Mouse (Mus musculus) liver, embryonic 16.5 days (tissue): ENCODE results near the gene Rin2. TPM values are rescaled to one million over a fixed set of nuclear protein-coding genes. Genes with fewer than 3 reads are reported as not detected.

ENCODE experiments used
- ATAC-seq: fragments of 200-750 bp; cut with Nextera tagmentation; 2 replicates; pipeline ENCODE4 v1.8.0; 2017; ENCODE audit warnings: low read depth, mild to moderate bottlenecking, moderate number of reproducible peaks, moderate library complexity
- H3K27ac ChIP-seq: fragments of 300-500 bp; sonication (generic); 2 replicates; pipeline ENCODE4 v1.5.1; 2014; ENCODE audit warnings: mild to moderate bottlenecking, low read length
- H3K27me3 ChIP-seq: fragments of 300-500 bp; sonication (generic); 2 replicates; pipeline ENCODE4 v1.6.1; 2014; ENCODE audit warnings: low read depth, low read length, mixed read lengths; ENCODE audit not compliant: control insufficient read depth, insufficient read depth
- H3K36me3 ChIP-seq: fragments of 300-500 bp; sonication (generic); 2 replicates; pipeline ENCODE4 v1.6.1; 2014; ENCODE audit warnings: mild to moderate bottlenecking; ENCODE audit not compliant: control insufficient read depth, insufficient read depth
- H3K4me1 ChIP-seq: fragments of 300-500 bp; sonication (generic); 2 replicates; pipeline ENCODE4 v1.6.1; 2014; ENCODE audit warnings: low read depth, low read length, mixed read lengths; ENCODE audit not compliant: control insufficient read depth
- H3K4me2 ChIP-seq: fragments of 300-500 bp; sonication (generic); 2 replicates; pipeline ENCODE4 v1.6.1; 2014; ENCODE audit warnings: low read depth, low read length, mixed read lengths
- H3K4me3 ChIP-seq: fragments of 300-500 bp; sonication (generic); 2 replicates; pipeline ENCODE4 v1.5.1; 2014; ENCODE audit warnings: low read depth, mild to moderate bottlenecking, low read length
- H3K9ac ChIP-seq: fragments of 300-500 bp; sonication (generic); 2 replicates; pipeline ENCODE4 v1.6.1; 2014; ENCODE audit warnings: low read depth, low read length
- H3K9me3 ChIP-seq: fragments of 300-500 bp; sonication (generic); replicated peaks from 2 replicates; pipeline ENCODE4 v1.6.1; 2016; ENCODE audit warnings: low read length; ENCODE audit not compliant: control insufficient read depth
- WGBS: fragments of 180-500 bp; shearing (Covaris S2); extraction: QIAGEN DNeasy Blood & Tissue Kit; methylation state at CpG from one replicate; pipeline ENCODE4 v1.1.7; 2014; ENCODE audit not compliant: insufficient replicate concordance; 5-methylcytosine and 5-hydroxymethylcytosine counted together
- polyA plus RNA-seq: library from polyadenylated mRNA; unstranded; fragments of >200 nt; fragmentation: Nextera tagmentation; extraction: Ambion mirVana; gene quantifications from 2 replicates; pipeline ENCODE4 v1.2.1, GENCODE M21; 2015

Rin2 gene
- polyA plus RNA-seq, 1 experiment from 2014 or later = 2.6 TPM

DNA sequence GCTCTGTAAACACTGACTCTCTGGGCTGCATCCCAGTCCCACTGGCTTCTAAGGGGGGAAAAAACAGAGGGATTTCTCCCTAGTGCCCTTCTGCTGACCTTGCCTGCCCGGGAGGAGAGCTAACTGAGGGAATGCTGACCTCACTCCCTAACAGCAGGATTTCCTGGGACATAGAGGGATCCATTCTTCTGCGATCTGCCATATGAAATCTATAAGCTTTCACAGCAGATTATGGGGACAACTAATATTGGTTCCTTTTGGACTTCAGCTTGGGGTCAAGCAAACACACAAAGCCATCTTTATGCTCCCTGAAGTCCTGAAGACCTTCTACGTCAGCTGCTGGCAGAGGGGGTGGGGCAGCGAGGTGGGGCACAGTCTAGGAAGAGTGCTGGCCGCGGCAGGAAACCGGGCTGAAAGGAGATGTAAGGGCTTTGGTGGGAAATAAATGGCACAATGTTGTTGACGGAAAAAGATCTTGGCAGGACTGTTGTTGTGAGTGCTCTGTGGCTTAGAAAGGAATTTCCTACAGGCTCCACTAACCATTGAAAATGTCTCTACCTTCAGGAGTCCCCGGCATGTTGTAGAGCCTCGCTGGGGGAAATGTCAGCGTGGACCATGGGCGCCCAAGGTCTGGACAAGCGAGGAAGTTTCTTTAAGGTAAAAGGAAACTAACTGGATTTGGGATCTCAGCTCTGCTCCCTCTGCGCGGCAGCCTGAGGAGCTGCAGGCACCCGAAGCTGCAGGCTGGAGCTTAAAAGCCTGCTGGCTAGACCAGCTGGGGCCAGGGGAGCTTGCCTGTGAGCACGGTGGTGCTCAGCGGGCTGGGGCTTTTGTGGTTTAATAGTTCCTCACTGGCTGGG, 111.0 kb downstream of the Rin2 start:
- Histone ChIP-seq H3K9me3 (no peaks in the 10 kb centered on the region), H3K9ac (no peak overlapping the region), H3K4me2 (peak overlapping the region; percentile 28), H3K27me3 (no peaks in the 10 kb centered on the region), H3K4me3 (peak overlapping the region; percentile 9), H3K4me1 (0 out of 2 replicates have a peak, but pooled peaks cover 3% of the 10 kb centered on the region), H3K36me3 (no peaks in the 10 kb centered on the region), H3K27ac (no peak overlapping the region)
- WGBS = under 1% methylated on average over 18 of the region's 18 CpGs
- no peak for ATAC-seq

DNA sequence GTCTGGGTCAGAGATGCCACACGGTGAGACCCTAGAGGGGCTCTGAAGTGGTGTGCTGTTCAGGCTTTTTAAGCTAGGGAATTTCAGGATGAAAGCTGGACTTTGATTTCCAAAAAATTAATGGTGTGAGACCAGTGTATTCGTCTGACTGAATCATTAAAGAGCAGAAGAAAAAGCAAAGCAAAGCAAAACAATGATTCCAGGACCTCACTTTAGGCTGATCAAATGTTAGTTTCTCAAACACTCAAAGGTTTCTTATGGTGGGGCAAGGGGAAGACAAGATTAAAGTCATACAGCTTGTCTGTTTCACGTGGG, 111.6 kb downstream of the Rin2 start:
- Histone ChIP-seq H3K36me3 (no peaks in the 10 kb centered on the region), H3K9ac (no peak overlapping the region), H3K4me3 (no peak overlapping the region), H3K9me3 (no peaks in the 10 kb centered on the region), H3K4me1 (0 out of 2 replicates have a peak, but pooled peaks cover 3% of the 10 kb centered on the region), H3K27me3 (no peaks in the 10 kb centered on the region), H3K27ac (no peak overlapping the region), H3K4me2 (peak overlapping the region; percentile 28)
- no peak for ATAC-seq
- WGBS = 7% methylated on average over 3 of the region's 3 CpGs

DNA sequence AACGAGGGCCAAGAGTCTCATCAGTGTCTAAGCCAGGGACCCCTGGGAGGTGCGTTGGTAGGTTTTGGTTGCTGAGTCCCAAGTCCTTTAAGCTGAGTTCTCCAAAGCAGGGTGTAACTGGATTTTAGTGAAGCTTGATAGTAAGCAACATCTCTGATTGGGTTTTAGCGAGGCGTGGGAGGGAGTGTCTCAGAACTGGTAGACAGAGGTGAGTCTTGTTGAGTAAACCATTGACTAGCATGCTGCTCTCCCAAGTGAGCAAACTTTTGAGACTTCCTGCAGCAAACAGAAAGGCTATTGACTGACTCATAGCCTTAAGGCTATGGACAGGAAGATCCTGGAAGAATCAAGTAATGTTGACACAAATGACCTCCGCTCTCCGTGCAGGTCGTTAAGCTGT, 112.5 kb downstream of the Rin2 start:
- peak; percentile 30; the same call in 1 of the 2 replicates for ATAC-seq
- Histone ChIP-seq H3K4me3 (no peak overlapping the region), H3K4me2 (0 out of 2 replicates have a peak overlapping the region, but pooled peaks have one; percentile 1), H3K27ac (no peak overlapping the region), H3K27me3 (no peaks in the 10 kb centered on the region), H3K4me1 (0 out of 2 replicates have a peak, but pooled peaks cover 3% of the 10 kb centered on the region), H3K9me3 (no peaks in the 10 kb centered on the region), H3K9ac (no peak overlapping the region), H3K36me3 (no peaks in the 10 kb centered on the region)
- WGBS = 47% methylated on average over 7 of the region's 7 CpGs

GRCm38 (mm10) chr2:145788562-145789346, 113.7 kb downstream of the Rin2 start:
- H3K9ac ChIP-seq = no peak overlapping the region
- H3K36me3 ChIP-seq = no peaks in the 10 kb centered on the region
- H3K4me2 ChIP-seq = no peak overlapping the region
- H3K9me3 ChIP-seq = no peaks in the 10 kb centered on the region
- no peaks in the 10 kb centered on the region for H3K27me3 ChIP-seq
- H3K4me1 ChIP-seq = 0 out of 2 replicates have a peak, but pooled peaks cover 3% of the 10 kb centered on the region
- 63% methylated on average over 3 of the region's 3 CpGs for WGBS
- no peak overlapping the region for H3K27ac ChIP-seq
- no peak for ATAC-seq
- H3K4me3 ChIP-seq = no peak overlapping the region

DNA sequence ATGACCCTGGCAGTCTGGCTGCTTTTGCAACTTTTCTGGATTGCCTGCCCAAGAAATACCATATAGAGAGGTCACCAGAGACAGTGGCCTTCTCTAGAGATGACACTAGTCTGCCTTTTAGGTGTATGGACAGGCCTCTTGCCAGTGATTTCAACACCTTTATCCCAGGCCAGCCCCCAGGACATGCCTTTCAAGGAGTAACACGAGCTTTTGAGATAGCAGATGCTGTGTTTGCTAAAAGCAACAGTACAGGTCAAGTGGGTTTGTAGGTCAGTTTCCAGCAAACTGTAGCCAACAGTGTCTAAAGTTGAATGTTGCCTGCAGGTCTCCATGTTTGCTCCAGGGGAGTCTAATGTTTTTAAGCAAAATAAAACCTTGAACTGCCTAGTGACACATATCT, 118.7 kb downstream of the Rin2 start:
- no peaks in the 10 kb centered on the region for H3K36me3 ChIP-seq
- H3K4me2 ChIP-seq = no peak overlapping the region
- no peaks in the 10 kb centered on the region for H3K27me3 ChIP-seq
- no peak overlapping the region for H3K27ac ChIP-seq
- H3K9me3 ChIP-seq = no peaks in the 10 kb centered on the region
- no peaks in the 10 kb centered on the region for H3K4me1 ChIP-seq
- no peak; the same call in 1 of the 2 replicates for ATAC-seq
- no peak overlapping the region for H3K4me3 ChIP-seq
- 27% methylated on average over 1 of the region's 1 CpGs for WGBS
- H3K9ac ChIP-seq = no peak overlapping the region

GRCm38 (mm10) chr2:145794318-145794954, 119.4 kb downstream of the Rin2 start:
- Histone ChIP-seq H3K4me2 (no peak overlapping the region), H3K27ac (no peak overlapping the region), H3K4me3 (no peak overlapping the region), H3K9ac (no peak overlapping the region), H3K27me3 (no peaks in the 10 kb centered on the region), H3K36me3 (no peaks in the 10 kb centered on the region), H3K4me1 (no peaks in the 10 kb centered on the region), H3K9me3 (no peaks in the 10 kb centered on the region)
- ATAC-seq = no peak
- 36% methylated on average over 5 of the region's 5 CpGs for WGBS

DNA sequence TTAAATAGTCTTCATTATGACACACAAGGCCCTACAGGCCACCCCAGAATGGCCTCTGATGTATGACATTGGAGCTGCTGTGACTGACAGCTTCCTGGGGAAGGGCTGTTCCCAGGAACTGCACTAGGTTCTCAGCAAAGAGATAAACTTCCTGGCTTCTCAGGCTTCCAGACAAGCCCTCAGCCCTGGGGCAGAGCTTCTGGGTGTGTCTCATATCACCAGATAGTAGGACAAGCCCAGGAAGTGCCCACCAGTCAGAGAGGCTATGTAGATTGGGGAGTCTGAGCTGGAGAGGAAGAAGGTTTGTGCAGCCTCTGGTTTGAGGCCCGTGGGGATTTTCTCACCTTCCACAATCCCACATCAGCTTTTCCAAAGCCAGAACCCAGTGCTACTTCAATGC, 122.8 kb downstream of the Rin2 start:
- no peaks in the 10 kb centered on the region for H3K4me1 ChIP-seq
- WGBS = 5% methylated on average over 1 of the region's 1 CpGs
- no peaks in the 10 kb centered on the region for H3K27me3 ChIP-seq
- H3K9ac ChIP-seq = no peak overlapping the region
- no peaks in the 10 kb centered on the region for H3K9me3 ChIP-seq
- no peak overlapping the region for H3K27ac ChIP-seq
- no peak overlapping the region for H3K4me2 ChIP-seq
- peak; percentile 45; the same call in 1 of the 2 replicates for ATAC-seq
- H3K36me3 ChIP-seq = no peaks in the 10 kb centered on the region
- H3K4me3 ChIP-seq = no peak overlapping the region

DNA sequence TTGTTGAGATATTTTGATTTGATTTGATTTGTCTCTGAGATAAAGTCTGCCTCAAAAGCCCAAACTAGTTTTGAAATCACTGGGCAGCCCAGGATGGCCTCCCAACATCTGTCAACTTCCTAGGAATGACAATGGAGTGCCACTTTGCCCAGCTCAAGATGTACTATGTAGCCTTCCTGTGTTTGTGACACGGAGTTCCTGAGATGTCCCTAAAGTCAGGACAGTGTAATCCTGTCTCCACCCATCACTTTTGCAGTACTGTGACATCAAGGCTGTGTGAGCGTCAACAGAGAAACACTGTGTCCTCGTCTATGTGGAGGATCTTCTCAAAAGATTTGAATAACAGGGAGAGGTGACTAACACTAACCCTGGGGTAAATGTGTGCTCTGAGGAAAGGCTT, 123.9 kb downstream of the Rin2 start:
- Histone ChIP-seq H3K27me3 (no peaks in the 10 kb centered on the region), H3K36me3 (no peaks in the 10 kb centered on the region), H3K9ac (no peak overlapping the region), H3K4me2 (no peak overlapping the region), H3K4me3 (no peak overlapping the region), H3K4me1 (no peaks in the 10 kb centered on the region), H3K27ac (no peak overlapping the region), H3K9me3 (no peaks in the 10 kb centered on the region)
- 62% methylated on average over 3 of the region's 3 CpGs for WGBS
- ATAC-seq = no peak
